Mouse (Mus musculus) urinary bladder, postnatal 14 days (tissue): ENCODE data around the gene Etv2.

Experiments used
- DNase-seq: peaks from one replicate; pipeline ENCODE4 v3.0.0; 2021; ENCODE audit warnings: low spot score

The Etv2 gene

GRCm38 (mm10) chr7:30613529-30614112 lies 22.0 kb downstream of the Etv2 start:
- peak; percentile 72 for DNase-seq

- peak; percentile 70 for DNase-seq
These were observed 22.8 kb downstream of the Etv2 start, which contains the start of gene Upk1a for GRCm38 (mm10) chr7:30612654-30613402. Gene Upk1a, minus strand, starts transcription at chr7:30612847.

- DNase-seq, result no peak
These were observed 25.6 kb downstream of the Etv2 start for GRCm38 (mm10) chr7:30610043-30610442.

- no peak for DNase-seq
These were observed 27.2 kb downstream of the Etv2 start for GRCm38 (mm10) chr7:30608476-30608875.

- peak; percentile 68 for DNase-seq
These were observed 27.8 kb downstream of the Etv2 start for GRCm38 (mm10) chr7:30607706-30608309.

GRCm38 (mm10) chr7:30604944-30605343 lies 30.7 kb downstream of the Etv2 start:
- no peak for DNase-seq

GRCm38 (mm10) chr7:30604424-30604823 lies 31.2 kb downstream of the Etv2 start:
- DNase-seq, result no peak

- peak; percentile 83 for DNase-seq
These were observed 33.1 kb downstream of the Etv2 start for GRCm38 (mm10) chr7:30602583-30602982.

- peak; percentile 91 for DNase-seq
These were observed 35.0 kb downstream of the Etv2 start for GRCm38 (mm10) chr7:30600651-30601050.

- DNase-seq, result peak; percentile 95
These were observed 35.7 kb downstream of the Etv2 start for GRCm38 (mm10) chr7:30599933-30600353.

GRCm38 (mm10) chr7:30598786-30599185 lies 36.9 kb downstream of the Etv2 start, which contains the start of gene Zbtb32:
Gene Zbtb32, minus strand, starts transcription at chr7:30598909.
- DNase-seq, result no peak

- DNase-seq, result no peak
These were observed 38.8 kb downstream of the Etv2 start for GRCm38 (mm10) chr7:30596811-30597210.

GRCm38 (mm10) chr7:30596093-30596492 lies 39.6 kb downstream of the Etv2 start:
- DNase-seq, result no peak

- DNase-seq, result no peak
These were observed 41.1 kb downstream of the Etv2 start for GRCm38 (mm10) chr7:30594510-30595024.

- DNase-seq, result no peak
These were observed 41.8 kb downstream of the Etv2 start for GRCm38 (mm10) chr7:30593579-30594509.

- DNase-seq, result no peak
These were observed 42.8 kb downstream of the Etv2 start for GRCm38 (mm10) chr7:30592772-30593423.

- no peak for DNase-seq
These were observed 44.1 kb downstream of the Etv2 start for GRCm38 (mm10) chr7:30591605-30591951.

GRCm38 (mm10) chr7:30590927-30591604 lies 44.6 kb downstream of the Etv2 start:
- no peak for DNase-seq

- DNase-seq, result peak; percentile 90
These were observed 46.0 kb downstream of the Etv2 start for GRCm38 (mm10) chr7:30589435-30590301.
